Mouse (Mus musculus): ENCODE measurements around the gene Arl6ip1. TPM values are rescaled to one million over a fixed set of nuclear protein-coding genes. Genes with fewer than 3 reads are reported as not detected.

Arl6ip1 gene
- polyA plus RNA-seq, 1 experiment: 61.6 TPM

GRCm38 (mm10) chr7:118079987-118080386 lies 49.5 kb downstream of the Arl6ip1 start:
- Histone ChIP-seq H3K4me3 (ENCODE audit: extremely low read depth, insufficient read depth, insufficient read length) (no peak overlapping the region), H3K27ac (ENCODE audit: insufficient read depth, low read length) (no peak overlapping the region), H3K36me3 (ENCODE audit: control insufficient read depth, insufficient read depth, low read length) (no peaks in the 10 kb centered on the region), H3K4me1 (ENCODE audit: control insufficient read depth, insufficient read depth, insufficient read length) (no peaks in the 10 kb centered on the region), H3K27me3 (ENCODE audit: control insufficient read depth, insufficient read depth, low read length) (no peaks in the 10 kb centered on the region)
- DNase-seq (ENCODE audit: low read depth in 1 of 2, low spot score in 2 of 2): no peak
- WGBS: 50% methylated on average over 4 of the region's 4 CpGs
- TF ChIP-seq CTCF (IDR thresholded peaks at IDR 0.05; ENCODE audit: extremely low read depth, insufficient read depth, insufficient read length, insufficient replicate concordance): no peak
- no peak for TF ChIP-seq POLR2A (IDR thresholded peaks at IDR 0.05; ENCODE audit: low read depth, low read length)

GRCm38 (mm10) chr7:118079097-118079496 lies 50.4 kb downstream of the Arl6ip1 start:
- no peaks in the 10 kb centered on the region for H3K36me3 ChIP-seq (ENCODE audit: control insufficient read depth, insufficient read depth, low read length)
- H3K27me3 ChIP-seq (ENCODE audit: control insufficient read depth, insufficient read depth, low read length): no peaks in the 10 kb centered on the region
- no peak overlapping the region for H3K27ac ChIP-seq (ENCODE audit: insufficient read depth, low read length)
- H3K4me3 ChIP-seq (ENCODE audit: extremely low read depth, insufficient read depth, insufficient read length): no peak overlapping the region
- 87% methylated on average over 5 of the region's 5 CpGs for WGBS
- no peaks in the 10 kb centered on the region for H3K4me1 ChIP-seq (ENCODE audit: control insufficient read depth, insufficient read depth, insufficient read length)
- TF ChIP-seq POLR2A (IDR thresholded peaks at IDR 0.05; ENCODE audit: low read depth, low read length): no peak
- no peak for TF ChIP-seq CTCF (IDR thresholded peaks at IDR 0.05; ENCODE audit: extremely low read depth, insufficient read depth, insufficient read length, insufficient replicate concordance)
- DNase-seq (ENCODE audit: low read depth in 1 of 2, low spot score in 2 of 2): no peak

Other genes starting within 250 kb of the Arl6ip1 start
- gene Rps15a, start 13.5 kb downstream of the Arl6ip1 start, polyA plus RNA-seq (2012; rRNA removed): 812 and 1,187 TPM in 2 replicates
- 32.6 and 44.6 TPM in 2 replicates for gene Smg1, start 114.0 kb upstream of the Arl6ip1 start, polyA plus RNA-seq (2012; rRNA removed)